Mouse (Mus musculus) CH12F3 (cell line): Measurements from ENCODE around the gene Atp8a1.
"Not testable (repeated sequence)": the region's sequence is repeated elsewhere in the genome, so short reads cannot be mapped to it uniquely, and the experiment has no call there.

Experiments
- in situ Hi-C: fragments of 300-500 bp; cut with MboI; formaldehyde crosslinking; loops from 2 replicates; pipeline ENCODE4 v1.14.3; 2020; ENCODE audit warnings: low sequenced_read_pairs

The Atp8a1 gene

GRCm38 (mm10) chr5:67828356-67828755 is 18.9 kb downstream of the Atp8a1 start:
- in situ Hi-C loops: no loop called here

DNA sequence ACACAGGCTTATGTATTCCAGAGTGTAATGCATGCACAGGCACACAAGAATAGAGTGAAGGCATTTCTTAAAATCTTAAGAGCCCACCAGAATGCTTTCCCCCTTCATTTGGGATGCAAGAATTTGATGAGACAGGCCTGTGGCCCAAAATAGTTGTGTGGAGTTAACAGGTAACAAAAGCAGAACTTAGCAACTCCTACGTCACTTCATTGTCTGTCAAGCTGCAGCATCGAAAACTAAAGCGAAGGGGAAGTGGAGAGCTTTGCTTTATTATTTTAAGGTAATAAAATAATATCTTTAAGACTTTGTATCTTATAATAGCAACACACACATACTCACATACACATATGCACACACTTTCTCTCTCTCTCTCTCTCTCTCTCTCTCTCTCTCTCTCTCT is 20.3 kb downstream of the Atp8a1 start:
- in situ Hi-C loops: no loop called here

GRCm38 (mm10) chr5:67826278-67826677 is 21.0 kb downstream of the Atp8a1 start:
- in situ Hi-C loops: no loop called here

DNA sequence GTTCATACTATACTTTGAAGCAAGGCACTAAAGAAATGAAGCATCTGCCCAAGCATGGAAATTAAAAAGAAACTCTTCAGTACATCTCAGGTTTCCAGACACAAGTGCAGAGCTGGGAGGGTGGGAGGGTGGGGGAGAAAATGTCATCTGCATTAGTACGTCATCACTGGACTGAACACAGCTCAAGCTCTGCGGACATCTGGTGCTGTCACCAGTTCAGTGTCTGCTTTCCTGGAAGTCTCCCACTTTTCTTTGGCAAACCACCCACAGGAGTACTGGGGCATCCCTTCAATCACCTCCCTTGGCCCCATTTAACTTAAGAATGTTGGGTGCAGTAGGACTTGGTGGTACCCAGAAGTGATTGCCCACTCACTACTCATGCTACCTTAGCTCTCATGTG is 22.6 kb downstream of the Atp8a1 start:
- in situ Hi-C loops: no loop called here

DNA sequence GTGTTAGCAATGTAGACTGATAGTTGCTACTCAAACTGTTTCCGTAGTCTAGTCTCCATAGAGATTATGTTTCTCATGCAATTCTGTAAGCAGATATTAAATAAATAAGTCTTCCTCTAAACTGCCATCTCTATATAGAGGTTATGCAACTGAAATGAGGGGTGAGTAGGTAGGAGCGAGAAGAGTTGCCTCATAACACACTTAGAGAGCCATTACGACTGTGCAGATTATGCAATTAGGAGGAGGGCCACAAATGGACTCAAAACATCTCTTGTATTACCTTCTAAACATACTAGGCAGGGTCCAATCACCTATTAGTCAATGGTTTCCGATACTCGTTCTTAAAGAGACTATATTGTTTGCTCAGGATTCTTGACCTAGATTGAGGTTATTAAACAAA is 23.5 kb downstream of the Atp8a1 start:
- in situ Hi-C loops: no loop called here

GRCm38 (mm10) chr5:67822619-67823018 is 24.6 kb downstream of the Atp8a1 start:
- in situ Hi-C loops: no loop called here

- in situ Hi-C loops: no loop called here
Measured at GRCm38 (mm10) chr5:67821987-67822401, 25.2 kb downstream of the Atp8a1 start.

DNA sequence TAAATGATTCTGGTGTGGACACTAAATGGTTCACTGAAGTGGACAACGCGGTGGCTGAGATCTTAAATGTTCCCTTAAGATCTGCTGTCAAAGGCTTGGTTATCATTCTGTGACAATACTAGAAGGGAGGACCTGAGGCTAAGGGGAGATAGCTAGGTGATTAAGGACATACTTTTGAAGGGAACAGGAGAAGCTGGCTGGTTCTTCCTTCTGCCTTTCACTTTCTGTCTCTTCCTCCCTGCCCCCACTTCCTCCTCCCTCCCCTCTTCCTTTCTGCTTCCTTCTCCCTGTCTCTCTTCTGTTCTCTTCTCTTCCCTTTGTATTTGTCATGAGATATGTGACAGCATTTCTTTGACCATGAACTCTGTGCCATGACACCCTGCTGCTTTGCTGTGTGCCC is 26.0 kb downstream of the Atp8a1 start:
- in situ Hi-C loops: no loop called here

DNA sequence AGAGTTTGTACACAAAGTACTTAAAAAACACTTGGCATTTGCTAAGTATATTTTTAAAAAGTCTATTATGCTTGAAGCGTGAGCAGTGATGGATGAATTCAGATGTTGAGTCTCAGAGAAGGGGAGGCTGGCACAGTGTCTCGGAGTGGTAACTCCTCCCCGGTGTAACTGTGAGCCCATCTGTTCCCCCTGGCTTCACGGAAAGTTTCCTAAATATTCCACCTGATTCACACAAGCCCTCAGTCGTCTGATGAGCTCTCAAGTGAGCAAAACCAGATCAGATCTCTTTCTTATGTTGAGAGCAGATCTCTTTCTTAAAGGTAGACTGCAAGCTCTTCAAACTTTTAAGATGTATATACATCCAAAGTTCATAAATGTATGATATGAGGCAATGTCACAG is 27.8 kb downstream of the Atp8a1 start:
- in situ Hi-C loops: no loop called here

DNA sequence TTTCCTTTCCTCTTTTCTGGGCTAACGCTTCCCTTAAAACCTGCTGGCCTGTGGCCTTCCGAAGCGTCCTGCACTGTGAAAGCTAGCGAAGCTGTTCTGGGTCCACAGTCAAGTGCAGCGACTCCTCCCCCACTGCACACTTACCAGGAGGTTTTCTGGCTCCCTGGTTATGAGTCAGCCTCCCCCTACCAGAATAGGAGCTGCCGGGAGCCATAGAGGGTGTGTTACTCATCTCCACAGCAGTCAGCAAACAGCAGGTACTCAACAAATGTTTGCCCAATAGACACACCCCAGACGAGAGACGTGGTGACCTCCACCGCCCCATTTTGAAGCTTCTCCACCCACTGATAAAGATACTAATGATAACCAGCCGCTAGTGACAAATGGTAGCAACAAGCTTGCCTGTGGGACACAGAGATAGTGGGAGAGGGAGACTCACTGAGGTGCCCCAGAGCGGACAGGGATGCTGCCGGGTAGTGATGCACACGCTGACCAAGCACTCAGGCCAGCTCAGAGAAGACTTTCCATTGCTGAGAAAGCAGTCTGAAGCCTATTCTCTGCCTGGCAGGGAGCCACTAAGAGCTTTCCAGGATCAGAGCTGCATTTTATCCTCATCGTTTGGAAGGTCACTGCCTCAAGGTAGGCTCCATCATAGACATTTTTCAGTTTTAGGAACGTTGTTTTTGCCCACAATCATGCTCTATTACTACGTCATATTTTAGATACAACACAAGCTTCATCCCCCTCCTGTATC is 31.5 kb downstream of the Atp8a1 start:
- in situ Hi-C loops: no loop called here

GRCm38 (mm10) chr5:67815060-67815459 is 32.2 kb downstream of the Atp8a1 start:
- in situ Hi-C loops: not testable (repeated sequence)

DNA sequence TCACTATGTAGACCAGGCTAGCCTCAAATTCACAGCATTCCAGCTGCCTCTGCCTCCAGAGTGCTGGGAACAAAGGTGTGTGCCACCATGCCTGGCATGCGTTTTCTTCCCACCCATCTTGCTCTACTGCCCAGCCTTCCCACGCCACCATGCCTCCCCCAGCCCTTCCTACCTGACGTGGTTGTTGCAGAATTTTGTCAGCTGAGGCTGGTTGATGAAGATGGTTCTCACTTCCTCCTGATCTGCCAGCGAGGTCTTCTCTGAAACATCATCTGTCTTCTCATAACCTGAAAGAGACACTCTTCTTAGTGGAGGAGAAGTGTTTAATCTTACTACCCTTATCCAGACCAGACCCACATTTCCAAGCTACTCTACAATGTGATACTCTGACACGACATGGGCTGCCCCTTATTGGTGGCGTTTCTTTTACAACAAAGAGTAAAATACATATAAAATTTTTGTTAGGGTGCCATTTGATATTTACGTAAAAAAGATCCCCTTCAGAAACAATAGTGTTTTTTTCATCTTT is 32.7 kb downstream of the Atp8a1 start:
- in situ Hi-C loops: no loop called here

DNA sequence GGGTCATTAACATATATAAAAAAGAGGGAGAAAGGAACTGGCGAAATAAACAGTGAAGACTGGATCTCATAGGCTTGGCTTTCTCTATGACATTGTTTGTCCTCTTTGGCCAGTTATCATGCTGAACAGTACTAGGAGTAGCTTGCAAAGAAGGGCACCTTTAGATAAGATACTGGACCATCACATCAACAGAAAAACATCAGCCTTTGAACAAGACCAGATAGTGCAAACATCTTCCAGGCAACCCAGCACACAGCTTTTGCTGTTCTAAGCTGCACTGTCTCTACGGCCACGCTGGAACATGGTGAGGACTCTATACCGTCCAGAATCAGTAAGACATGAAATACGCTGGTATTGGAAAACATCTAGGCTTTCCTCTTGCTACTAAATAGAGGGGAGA is 33.9 kb downstream of the Atp8a1 start:
- in situ Hi-C loops: no loop called here

DNA sequence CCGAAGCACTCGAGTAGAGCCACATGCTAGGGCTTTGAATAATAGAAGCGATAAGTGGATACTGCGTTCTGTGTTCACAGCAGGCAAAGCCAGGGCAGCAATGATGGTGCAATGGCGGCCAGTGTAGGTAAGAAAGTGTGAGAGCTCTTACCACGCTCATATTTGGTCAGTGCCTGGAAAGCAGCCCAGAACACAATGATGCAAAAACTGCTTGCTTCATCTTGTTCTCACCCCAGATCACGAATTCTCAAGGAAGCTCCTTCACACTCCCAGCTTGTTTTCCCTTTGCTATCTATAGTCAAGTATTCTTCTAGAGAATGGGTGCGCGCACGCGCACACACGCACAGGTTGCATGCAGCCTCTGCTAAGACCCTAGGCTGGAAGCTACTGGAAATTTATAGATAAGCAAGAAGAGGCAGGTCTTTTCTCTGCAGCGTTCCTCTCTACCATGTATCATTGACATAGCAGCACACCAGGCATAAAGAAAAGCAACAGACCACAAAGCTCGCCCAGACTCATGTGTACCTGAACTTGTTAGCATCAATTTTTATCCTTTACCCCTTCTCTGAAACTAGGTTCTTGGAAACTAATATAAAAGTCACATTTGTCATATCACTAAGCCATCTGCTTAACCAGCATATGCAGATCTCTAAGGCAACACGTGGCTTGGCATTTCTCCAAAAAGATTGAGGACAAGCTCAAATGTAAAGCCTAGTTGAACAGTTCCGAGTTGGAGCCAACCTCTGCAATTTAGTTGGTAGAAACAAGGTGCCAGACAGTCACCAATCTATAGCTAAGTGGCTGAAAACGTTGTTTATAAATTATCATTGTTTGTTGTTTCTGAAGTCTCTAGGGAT is 44.8 kb downstream of the Atp8a1 start:
- in situ Hi-C loops: no loop called here

DNA sequence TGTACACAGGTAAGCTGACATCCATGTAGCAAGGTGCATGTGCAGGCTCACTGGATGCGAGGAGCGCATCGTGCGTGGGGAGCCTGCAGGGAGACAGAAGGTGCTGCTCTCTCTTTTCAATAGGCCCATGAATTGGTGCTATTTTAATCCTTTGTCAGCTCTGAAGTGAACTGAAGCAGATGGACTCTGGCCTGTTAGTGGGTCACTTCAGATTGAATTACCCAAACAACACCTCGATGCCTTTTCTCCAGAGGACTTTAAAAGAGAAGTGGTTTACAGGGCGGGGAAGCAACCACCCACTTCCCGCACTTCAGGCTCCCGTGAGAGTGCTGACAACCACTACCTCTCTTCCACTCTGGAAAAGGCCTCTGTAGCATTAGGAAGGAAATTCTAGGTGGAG is 46.4 kb downstream of the Atp8a1 start:
- in situ Hi-C loops: no loop called here

DNA sequence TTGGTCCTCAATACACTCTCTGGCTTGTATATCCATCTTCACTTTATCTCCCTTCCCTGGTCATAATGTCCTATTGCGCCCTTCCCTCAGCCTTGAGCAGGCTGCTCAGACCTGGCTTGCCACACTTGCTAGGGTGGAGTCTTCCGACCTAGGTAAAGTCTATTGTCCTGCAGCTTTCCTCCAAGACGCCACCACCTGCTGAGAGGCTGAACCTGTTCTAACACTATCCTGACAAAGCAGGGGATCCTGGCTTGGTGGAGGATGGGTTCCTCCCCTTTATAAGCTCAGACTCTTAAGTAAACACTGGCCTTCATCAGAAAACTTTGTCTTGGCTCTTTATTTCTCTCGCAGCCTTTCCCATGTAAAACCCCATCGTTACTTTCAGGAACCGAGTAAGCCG is 47.4 kb downstream of the Atp8a1 start:
- in situ Hi-C loops: no loop called here

GRCm38 (mm10) chr5:67798348-67798747 is 48.9 kb downstream of the Atp8a1 start:
- in situ Hi-C loops: no loop called here

- in situ Hi-C loops: no loop called here
Measured at GRCm38 (mm10) chr5:67797006-67797958, 50.0 kb downstream of the Atp8a1 start.

DNA sequence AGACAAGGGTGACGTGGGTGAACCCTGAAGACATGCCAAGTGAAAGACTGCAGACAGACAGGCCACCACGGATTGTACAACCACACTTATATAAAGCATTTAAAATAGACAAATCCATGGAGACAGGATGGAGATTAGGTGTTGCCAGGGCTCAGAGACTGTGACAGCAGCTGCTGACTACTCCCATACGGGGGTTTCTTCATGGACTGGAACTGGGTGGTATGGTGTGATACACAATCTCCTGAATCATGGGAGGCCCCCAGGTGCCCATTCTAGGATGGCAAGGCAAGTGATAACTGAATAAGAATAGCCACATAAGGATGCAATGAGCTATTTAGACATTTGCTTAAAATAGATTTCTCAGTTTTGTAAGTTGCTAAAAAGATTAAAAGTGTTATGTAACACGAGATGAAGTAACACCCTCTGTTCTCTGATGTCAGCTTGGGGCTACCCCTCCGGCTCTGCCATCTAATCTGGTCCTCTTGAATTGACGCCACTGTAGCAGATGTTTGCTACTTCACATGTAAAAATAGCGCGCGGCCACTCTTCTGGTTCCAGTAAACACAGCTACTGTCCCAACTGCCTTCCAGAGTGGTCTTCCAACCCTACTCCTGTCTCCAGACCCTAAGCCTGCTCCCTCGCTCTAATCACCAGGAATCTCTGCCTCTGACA is 53.0 kb downstream of the Atp8a1 start:
- in situ Hi-C loops: no loop called here

- in situ Hi-C loops: no loop called here
Measured at GRCm38 (mm10) chr5:67782775-67783174, 64.5 kb downstream of the Atp8a1 start.
